Mouse (Mus musculus): ENCODE measurements around the gene Cpb1. TPM values are rescaled to one million over a fixed set of nuclear protein-coding genes. Genes with fewer than 3 reads are reported as not detected.

Gene Cpb1
- polyA plus RNA-seq (2014; fragmentation: Nextera tagmentation; extraction: Ambion mirVana): 0.43 and 0.87 TPM in 2 replicates

- H3K9me3 ChIP-seq (ENCODE audit: control insufficient read depth, low read length): no peaks in the 10 kb centered on the region
- ATAC-seq (ENCODE audit: low read depth) (no peak), DNase-seq (ENCODE audit: low spot score) (no peak)
- H3K27ac ChIP-seq (replicated peaks; ENCODE audit: low read depth, low read length): no peak within 1 kb of the TSS
- no peaks in the 10 kb centered on the region for H3K36me3 ChIP-seq (ENCODE audit: control insufficient read depth, insufficient read depth, low read length)
- WGBS: 88% methylated on average over 3 of the region's 3 CpGs
- H3K27me3 ChIP-seq (replicated peaks; ENCODE audit: control insufficient read depth, insufficient read depth, low read length): no peaks in the 10 kb centered on the region
- no peaks in the 10 kb centered on the region for H3K4me1 ChIP-seq (ENCODE audit: control insufficient read depth, insufficient read depth, low read length)
- H3K9ac ChIP-seq (ENCODE audit: low read depth, low read length): no peak within 1 kb of the TSS
- no peak within 1 kb of the TSS for H3K4me2 ChIP-seq (ENCODE audit: low read depth, low read length)
- H3K4me3 ChIP-seq (ENCODE audit: low read depth, low read length): no peak within 1 kb of the TSS
Observed at GRCm38 (mm10) chr3:20275633-20276032, at the start of gene Cpb1. Gene Cpb1 (minus strand): TSS chr3:20275733.

DNA sequence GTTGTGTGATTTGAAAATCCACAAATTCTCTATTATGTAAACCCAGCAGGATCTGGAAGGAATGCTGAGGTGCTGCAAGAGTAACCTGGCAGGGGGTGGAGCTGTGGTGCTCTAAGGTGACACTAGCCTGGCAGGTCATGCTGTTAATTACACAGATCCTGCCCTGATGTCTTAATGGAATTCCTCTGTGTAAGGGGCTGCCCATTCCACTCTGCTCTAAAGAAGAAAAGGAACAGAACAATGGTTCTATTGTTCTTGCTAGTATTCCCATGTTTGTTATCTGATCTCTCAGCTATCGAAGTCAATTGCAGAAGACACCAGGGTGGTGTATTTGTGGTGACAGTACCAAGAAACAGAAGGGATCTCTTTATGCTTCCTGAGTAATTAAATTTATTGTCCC is 41.7 kb upstream of the Cpb1 start:
- 6% methylated on average over 1 of the region's 1 CpGs for WGBS
- no peak for ATAC-seq (ENCODE audit: low read depth)

DNA sequence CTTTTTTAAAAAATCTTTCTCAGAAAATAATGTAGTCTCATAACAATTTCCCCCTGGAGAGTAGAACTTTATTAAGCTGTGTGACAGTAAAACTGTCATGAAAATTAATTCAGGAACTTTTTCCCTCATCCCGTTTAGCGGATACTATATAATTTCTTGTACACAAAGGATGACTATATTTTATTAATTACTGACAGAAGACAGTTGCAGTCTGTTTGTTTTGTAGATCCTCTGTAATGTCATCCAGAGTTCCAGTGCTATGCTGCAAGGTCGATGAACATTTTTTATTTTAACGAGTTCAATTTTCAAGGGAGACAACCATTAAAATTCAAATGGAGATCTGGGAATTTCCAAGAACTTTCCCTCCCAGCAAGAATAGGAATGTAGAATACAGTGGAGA is 33.6 kb upstream of the Cpb1 start:
- 80% methylated on average over 4 of the region's 4 CpGs for WGBS

More for the DNA sequence above, 41.7 kb upstream of the Cpb1 start:
- H3K9me3 ChIP-seq (ENCODE audit: control insufficient read depth, low read length): no peaks in the 10 kb centered on the region
- no peak overlapping the region for H3K4me2 ChIP-seq (ENCODE audit: low read depth, low read length)
- DNase-seq (ENCODE audit: low spot score): no peak
- H3K4me1 ChIP-seq (ENCODE audit: control insufficient read depth, insufficient read depth, low read length): no peaks in the 10 kb centered on the region
- H3K27ac ChIP-seq (replicated peaks; ENCODE audit: low read depth, low read length): no peak overlapping the region
- no peak overlapping the region for H3K4me3 ChIP-seq (ENCODE audit: low read depth, low read length)
- H3K27me3 ChIP-seq (replicated peaks; ENCODE audit: control insufficient read depth, insufficient read depth, low read length): no peaks in the 10 kb centered on the region
- no peaks in the 10 kb centered on the region for H3K36me3 ChIP-seq (ENCODE audit: control insufficient read depth, insufficient read depth, low read length)
- H3K9ac ChIP-seq (ENCODE audit: low read depth, low read length): no peak overlapping the region

GRCm38 (mm10) chr3:20307256-20307655 is 31.7 kb upstream of the Cpb1 start:
- Histone ChIP-seq H3K9me3 (ENCODE audit: control insufficient read depth, low read length) (no peaks in the 10 kb centered on the region), H3K4me3 (ENCODE audit: low read depth, low read length) (no peak overlapping the region), H3K4me1 (ENCODE audit: control insufficient read depth, insufficient read depth, low read length) (no peaks in the 10 kb centered on the region), H3K36me3 (ENCODE audit: control insufficient read depth, insufficient read depth, low read length) (no peaks in the 10 kb centered on the region), H3K4me2 (ENCODE audit: low read depth, low read length) (no peak overlapping the region), H3K27me3 (replicated peaks; ENCODE audit: control insufficient read depth, insufficient read depth, low read length) (no peaks in the 10 kb centered on the region), H3K9ac (ENCODE audit: low read depth, low read length) (no peak overlapping the region), H3K27ac (replicated peaks; ENCODE audit: low read depth, low read length) (no peak overlapping the region)
- ATAC-seq (ENCODE audit: low read depth): no peak
- WGBS: 79% methylated on average over 4 of the region's 4 CpGs
- no peak for DNase-seq (ENCODE audit: low spot score)

More for the DNA sequence above, 33.6 kb upstream of the Cpb1 start:
- H3K4me2 ChIP-seq (ENCODE audit: low read depth, low read length): no peak overlapping the region
- DNase-seq (ENCODE audit: low spot score): no peak
- H3K4me1 ChIP-seq (ENCODE audit: control insufficient read depth, insufficient read depth, low read length): no peaks in the 10 kb centered on the region
- H3K4me3 ChIP-seq (ENCODE audit: low read depth, low read length): no peak overlapping the region
- H3K36me3 ChIP-seq (ENCODE audit: control insufficient read depth, insufficient read depth, low read length): no peaks in the 10 kb centered on the region
- no peaks in the 10 kb centered on the region for H3K9me3 ChIP-seq (ENCODE audit: control insufficient read depth, low read length)
- H3K27ac ChIP-seq (replicated peaks; ENCODE audit: low read depth, low read length): no peak overlapping the region
- H3K9ac ChIP-seq (ENCODE audit: low read depth, low read length): no peak overlapping the region
- no peaks in the 10 kb centered on the region for H3K27me3 ChIP-seq (replicated peaks; ENCODE audit: control insufficient read depth, insufficient read depth, low read length)
- ATAC-seq (ENCODE audit: low read depth): no peak

GRCm38 (mm10) chr3:20304758-20305352 is 29.3 kb upstream of the Cpb1 start:
- peak; percentile 30 for DNase-seq (ENCODE audit: low spot score)

DNA sequence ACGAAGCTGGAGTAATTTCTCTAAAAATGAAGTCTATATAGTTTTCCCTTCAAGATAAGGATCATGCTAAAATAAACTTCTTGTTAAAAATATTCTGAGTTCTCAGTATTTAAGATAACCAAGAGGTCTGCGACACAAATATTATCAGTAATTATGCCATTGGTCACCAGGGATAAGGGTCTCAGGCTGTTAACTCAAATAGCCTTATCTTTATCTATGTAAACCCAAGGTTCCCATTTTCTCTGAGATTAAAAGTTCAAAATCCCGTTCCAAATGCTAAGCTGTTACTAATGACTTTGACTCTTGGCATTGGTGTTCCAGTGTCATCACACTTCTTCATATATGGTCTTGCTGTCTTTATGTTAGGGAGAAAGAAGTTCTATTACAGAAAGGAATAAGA is 20.0 kb upstream of the Cpb1 start:
- no peak for ATAC-seq (ENCODE audit: low read depth)
- no peak overlapping the region for H3K27ac ChIP-seq (replicated peaks; ENCODE audit: low read depth, low read length)
- H3K4me1 ChIP-seq (ENCODE audit: control insufficient read depth, insufficient read depth, low read length): no peaks in the 10 kb centered on the region
- no peak overlapping the region for H3K4me2 ChIP-seq (ENCODE audit: low read depth, low read length)
- H3K27me3 ChIP-seq (replicated peaks; ENCODE audit: control insufficient read depth, insufficient read depth, low read length): no peaks in the 10 kb centered on the region
- WGBS: 77% methylated on average over 3 of the region's 3 CpGs
- H3K36me3 ChIP-seq (ENCODE audit: control insufficient read depth, insufficient read depth, low read length): no peaks in the 10 kb centered on the region
- no peak overlapping the region for H3K4me3 ChIP-seq (ENCODE audit: low read depth, low read length)
- H3K9me3 ChIP-seq (ENCODE audit: control insufficient read depth, low read length): no peaks in the 10 kb centered on the region
- H3K9ac ChIP-seq (ENCODE audit: low read depth, low read length): no peak overlapping the region
- DNase-seq (ENCODE audit: low spot score): no peak

More at GRCm38 (mm10) chr3:20304758-20305352, 29.3 kb upstream of the Cpb1 start:
- Histone ChIP-seq H3K27me3 (replicated peaks; ENCODE audit: control insufficient read depth, insufficient read depth, low read length) (no peaks in the 10 kb centered on the region), H3K4me3 (ENCODE audit: low read depth, low read length) (no peak overlapping the region), H3K4me2 (ENCODE audit: low read depth, low read length) (no peak overlapping the region), H3K4me1 (ENCODE audit: control insufficient read depth, insufficient read depth, low read length) (no peaks in the 10 kb centered on the region), H3K9ac (ENCODE audit: low read depth, low read length) (no peak overlapping the region), H3K27ac (replicated peaks; ENCODE audit: low read depth, low read length) (no peak overlapping the region), H3K9me3 (ENCODE audit: control insufficient read depth, low read length) (no peaks in the 10 kb centered on the region), H3K36me3 (ENCODE audit: control insufficient read depth, insufficient read depth, low read length) (no peaks in the 10 kb centered on the region)
- 31% methylated on average over 2 of the region's 2 CpGs for WGBS
- no peak for ATAC-seq (ENCODE audit: low read depth)

GRCm38 (mm10) chr3:20294542-20295348 is 19.2 kb upstream of the Cpb1 start:
- WGBS: 74% methylated on average over 9 of the region's 9 CpGs
- no peak for ATAC-seq (ENCODE audit: low read depth)
- H3K9ac ChIP-seq (ENCODE audit: low read depth, low read length): no peak overlapping the region

DNA sequence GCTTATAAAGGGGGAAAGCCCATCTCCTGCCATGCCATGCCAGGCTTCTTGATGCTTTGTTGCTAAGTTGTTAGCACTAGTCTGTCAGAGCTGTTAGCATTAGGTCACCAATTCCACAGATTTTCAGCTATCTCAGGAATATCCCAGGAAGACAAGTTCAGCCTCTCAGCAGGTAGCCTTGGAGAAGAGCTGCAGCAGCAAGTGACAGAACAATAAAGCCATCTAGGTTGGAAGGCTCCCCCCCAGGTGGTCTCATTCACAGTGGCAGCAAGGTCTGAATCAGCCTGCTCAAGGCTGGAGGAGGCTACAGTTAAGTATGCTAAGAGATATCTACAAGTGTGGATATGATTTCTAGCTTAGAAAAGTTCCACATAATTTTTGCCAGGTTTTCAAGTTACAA is 15.8 kb upstream of the Cpb1 start:
- Histone ChIP-seq H3K4me3 (ENCODE audit: low read depth, low read length) (no peak overlapping the region), H3K36me3 (ENCODE audit: control insufficient read depth, insufficient read depth, low read length) (no peaks in the 10 kb centered on the region), H3K27me3 (replicated peaks; ENCODE audit: control insufficient read depth, insufficient read depth, low read length) (no peaks in the 10 kb centered on the region), H3K9me3 (ENCODE audit: control insufficient read depth, low read length) (no peaks in the 10 kb centered on the region), H3K9ac (ENCODE audit: low read depth, low read length) (no peak overlapping the region), H3K4me2 (ENCODE audit: low read depth, low read length) (no peak overlapping the region), H3K27ac (replicated peaks; ENCODE audit: low read depth, low read length) (no peak overlapping the region), H3K4me1 (ENCODE audit: control insufficient read depth, insufficient read depth, low read length) (no peaks in the 10 kb centered on the region)
- DNase-seq (ENCODE audit: low spot score) (no peak), ATAC-seq (ENCODE audit: low read depth) (no peak)

More at GRCm38 (mm10) chr3:20294542-20295348, 19.2 kb upstream of the Cpb1 start:
- H3K4me2 ChIP-seq (ENCODE audit: low read depth, low read length): no peak overlapping the region
- H3K9me3 ChIP-seq (ENCODE audit: control insufficient read depth, low read length): no peaks in the 10 kb centered on the region
- no peak for DNase-seq (ENCODE audit: low spot score)
- no peaks in the 10 kb centered on the region for H3K27me3 ChIP-seq (replicated peaks; ENCODE audit: control insufficient read depth, insufficient read depth, low read length)
- no peak overlapping the region for H3K27ac ChIP-seq (replicated peaks; ENCODE audit: low read depth, low read length)
- no peak overlapping the region for H3K4me3 ChIP-seq (ENCODE audit: low read depth, low read length)
- H3K4me1 ChIP-seq (ENCODE audit: control insufficient read depth, insufficient read depth, low read length): no peaks in the 10 kb centered on the region
- H3K36me3 ChIP-seq (ENCODE audit: control insufficient read depth, insufficient read depth, low read length): no peaks in the 10 kb centered on the region

DNA sequence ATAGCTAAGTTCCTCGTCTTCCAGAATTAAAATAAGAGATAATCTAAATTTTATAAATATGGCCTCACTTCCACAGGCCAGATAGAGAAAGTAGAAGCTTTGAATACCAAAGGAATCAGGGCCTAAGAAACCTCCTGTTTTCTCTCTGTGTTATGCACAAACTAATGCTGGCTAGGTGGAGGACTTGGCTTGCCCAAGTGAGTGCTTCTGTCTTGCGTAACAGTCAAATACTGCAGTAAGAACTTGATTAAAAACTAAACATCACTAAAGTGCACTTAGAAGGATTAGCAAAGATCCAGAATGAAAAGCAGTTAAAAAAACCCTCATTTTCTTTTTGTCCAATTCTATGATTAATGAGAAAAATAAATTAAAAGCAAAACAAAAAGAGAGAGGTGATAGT is 13.2 kb upstream of the Cpb1 start:
- Histone ChIP-seq H3K36me3 (ENCODE audit: control insufficient read depth, insufficient read depth, low read length) (no peaks in the 10 kb centered on the region), H3K4me3 (ENCODE audit: low read depth, low read length) (no peak overlapping the region), H3K27ac (replicated peaks; ENCODE audit: low read depth, low read length) (no peak overlapping the region), H3K9me3 (ENCODE audit: control insufficient read depth, low read length) (no peaks in the 10 kb centered on the region), H3K9ac (ENCODE audit: low read depth, low read length) (no peak overlapping the region), H3K4me1 (ENCODE audit: control insufficient read depth, insufficient read depth, low read length) (no peaks in the 10 kb centered on the region), H3K4me2 (ENCODE audit: low read depth, low read length) (no peak overlapping the region), H3K27me3 (replicated peaks; ENCODE audit: control insufficient read depth, insufficient read depth, low read length) (no peaks in the 10 kb centered on the region)
- no peak for ATAC-seq (ENCODE audit: low read depth)
- 84% methylated on average over 2 of the region's 2 CpGs for WGBS
- DNase-seq (ENCODE audit: low spot score): no peak

Data from embryonic facial prominence, embryonic 14.5 days (tissue).